Mouse (Mus musculus): ENCODE measurements around the gene Atp6v0a1.

The Atp6v0a1 gene

DNA sequence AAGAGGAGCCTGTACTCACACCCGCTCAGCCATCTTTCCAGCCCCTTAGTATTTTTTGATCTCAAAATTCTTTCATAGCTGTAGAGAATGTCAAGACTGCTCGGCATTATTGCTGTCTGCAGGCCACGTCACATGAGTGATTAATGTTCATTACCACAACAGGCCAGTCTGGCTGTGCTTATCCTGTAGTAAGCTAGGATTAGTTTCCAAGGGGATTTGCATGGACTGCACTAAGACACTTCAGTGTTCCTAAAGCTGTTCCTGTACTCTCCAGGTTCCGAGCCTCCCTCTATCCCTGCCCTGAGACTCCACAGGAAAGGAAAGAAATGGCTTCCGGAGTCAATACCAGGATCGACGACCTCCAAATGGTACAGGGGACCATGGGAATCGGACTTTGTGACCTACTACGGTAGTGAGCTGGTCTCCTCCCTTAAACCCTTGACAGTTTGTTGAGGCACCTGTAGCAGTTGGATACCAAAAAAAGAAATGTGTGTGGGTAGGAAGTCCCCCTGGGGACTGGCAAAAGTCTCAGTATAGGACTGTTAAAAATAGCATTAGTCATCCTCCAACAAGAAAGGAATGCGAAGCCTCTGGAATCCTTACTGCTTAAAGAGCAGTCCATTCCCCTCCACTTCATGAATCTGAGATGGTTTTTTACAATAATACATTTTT lies 21.0 kb downstream of the Atp6v0a1 start:
- DNase-seq, result no peak

DNA sequence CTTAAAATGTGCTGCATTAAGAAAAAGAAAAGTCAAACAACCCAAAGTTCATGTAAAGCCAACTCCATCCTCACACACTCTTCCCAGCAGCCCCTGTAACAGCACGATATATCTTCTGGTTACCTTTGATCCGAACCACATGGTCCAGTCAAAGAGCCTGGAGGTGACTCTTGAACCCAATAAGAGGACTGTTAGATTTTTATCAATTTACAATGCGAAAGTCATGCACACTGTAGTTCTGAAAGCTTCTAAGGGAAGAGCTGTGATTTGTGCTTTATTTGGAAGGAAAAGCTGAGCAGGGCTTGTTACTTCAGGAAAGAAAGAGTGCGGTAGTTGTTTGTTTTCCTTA lies 21.5 kb downstream of the Atp6v0a1 start:
- no peak for DNase-seq

DNA sequence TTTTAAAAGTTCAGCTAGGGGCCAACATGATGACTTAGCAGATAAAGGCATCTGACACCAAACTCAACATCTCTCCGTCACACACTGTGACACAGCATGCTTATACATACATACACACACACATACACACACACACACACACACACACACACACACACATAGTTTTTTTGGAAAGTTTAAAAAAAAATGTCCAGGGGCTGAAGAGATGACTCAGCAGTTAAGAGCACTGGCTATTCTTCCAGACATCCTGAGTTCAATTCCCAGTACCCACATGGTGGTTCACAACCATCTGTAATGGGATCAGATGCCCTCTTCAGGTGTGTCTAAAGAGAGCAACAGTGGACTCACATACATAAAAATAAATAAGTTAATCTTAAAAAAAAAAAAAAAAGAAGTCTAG lies 22.2 kb downstream of the Atp6v0a1 start:
- DNase-seq, result no peak

DNA sequence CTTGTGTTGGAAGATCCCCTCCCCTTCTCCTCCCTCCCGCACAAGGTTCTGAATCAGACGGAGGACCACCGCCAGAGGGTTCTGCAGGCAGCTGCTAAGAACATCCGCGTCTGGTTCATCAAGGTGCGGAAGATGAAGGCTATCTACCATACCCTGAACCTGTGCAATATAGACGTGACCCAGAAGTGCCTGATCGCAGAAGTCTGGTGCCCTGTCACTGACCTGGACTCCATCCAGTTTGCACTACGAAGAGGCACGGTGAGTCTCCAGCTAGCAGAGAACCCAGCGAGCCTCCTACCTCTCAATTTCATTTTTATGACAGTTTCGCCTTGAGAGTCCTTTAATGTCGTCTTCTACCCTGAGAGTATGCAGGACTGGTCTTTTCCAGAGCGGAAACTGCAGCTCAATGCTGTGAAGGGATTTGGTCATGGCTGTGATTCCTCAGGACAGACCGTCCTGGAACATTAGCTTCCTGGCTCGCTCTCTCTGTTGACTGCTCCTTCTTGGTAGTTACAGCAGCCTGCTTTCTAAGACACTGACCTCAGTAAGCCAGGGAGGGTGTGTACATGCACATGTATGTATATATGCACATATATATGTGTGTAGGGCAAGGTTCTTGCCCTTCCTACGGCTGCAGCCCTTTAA lies 24.7 kb downstream of the Atp6v0a1 start:
- no peak for DNase-seq

DNA sequence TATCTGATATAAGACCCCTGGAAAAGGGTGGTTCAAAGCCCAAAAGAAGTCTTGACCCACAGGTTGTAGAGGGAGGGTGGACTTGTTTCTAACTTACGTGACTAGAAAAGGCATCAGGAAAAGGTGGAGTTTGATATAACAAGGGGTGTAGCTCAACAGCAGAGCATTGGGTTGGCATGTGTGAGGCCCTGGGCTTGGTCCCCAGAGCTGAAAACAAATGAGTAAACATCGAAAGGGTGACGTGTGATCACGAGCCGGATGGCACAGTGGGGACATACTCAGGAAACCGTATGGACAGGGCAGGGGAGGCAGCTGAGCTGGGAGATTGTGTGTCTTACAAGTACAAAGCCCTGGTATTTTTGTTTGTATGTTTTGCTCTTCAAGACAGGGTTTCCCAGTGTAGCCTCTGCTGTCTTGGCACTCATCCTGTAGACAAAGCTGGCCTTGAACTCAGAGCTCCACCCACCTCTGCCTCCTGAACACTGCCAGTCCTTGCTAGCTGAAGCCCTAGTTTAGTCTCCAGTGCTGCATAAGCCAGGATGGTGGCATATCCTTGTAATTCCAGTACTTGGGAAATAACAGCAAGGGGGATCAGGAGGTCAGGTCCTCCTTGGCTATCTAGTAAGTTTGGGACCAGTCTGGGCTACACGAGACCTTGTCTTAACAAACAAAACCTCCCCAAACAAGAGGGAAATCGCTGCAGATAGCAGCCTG lies 25.5 kb downstream of the Atp6v0a1 start:
- no peak for DNase-seq

DNA sequence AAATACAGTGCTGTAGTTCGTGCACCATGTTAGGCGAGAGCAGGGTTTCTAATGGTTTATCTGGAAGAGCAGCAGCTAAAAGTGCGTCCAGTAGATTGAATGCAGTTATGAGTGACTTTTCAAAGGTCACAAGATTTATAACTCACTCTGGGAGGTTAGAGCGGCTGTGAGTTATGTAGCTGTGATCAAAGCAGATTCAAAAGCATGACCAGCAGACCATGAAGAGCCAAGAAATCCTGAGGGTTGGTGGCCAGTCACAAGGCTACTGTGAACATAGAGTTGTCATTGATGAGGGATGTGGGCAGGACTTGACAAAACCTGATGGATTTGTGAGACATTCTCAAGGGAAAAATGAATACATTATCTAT lies 26.1 kb downstream of the Atp6v0a1 start:
- no peak for DNase-seq

DNA sequence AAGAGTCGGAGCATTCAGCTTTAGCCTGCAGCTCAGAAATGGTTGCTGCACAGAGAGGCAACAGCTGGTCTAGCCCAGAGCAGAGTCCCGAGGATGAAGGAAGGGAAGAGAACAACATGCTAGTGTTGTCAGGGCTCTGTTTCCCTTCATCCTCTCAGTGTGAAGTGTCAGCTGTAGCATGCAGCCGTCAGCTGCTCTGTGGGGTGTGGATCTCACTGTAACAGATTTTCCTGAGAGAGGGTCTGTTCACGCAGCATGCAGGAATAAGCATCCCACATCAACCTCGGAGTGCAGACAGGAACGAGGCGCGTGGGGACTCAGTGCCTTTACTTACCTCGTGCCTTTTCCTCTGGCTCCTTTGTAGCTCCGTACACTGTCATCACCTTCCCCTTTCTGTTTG lies 28.5 kb downstream of the Atp6v0a1 start:
- no peak for DNase-seq

DNA sequence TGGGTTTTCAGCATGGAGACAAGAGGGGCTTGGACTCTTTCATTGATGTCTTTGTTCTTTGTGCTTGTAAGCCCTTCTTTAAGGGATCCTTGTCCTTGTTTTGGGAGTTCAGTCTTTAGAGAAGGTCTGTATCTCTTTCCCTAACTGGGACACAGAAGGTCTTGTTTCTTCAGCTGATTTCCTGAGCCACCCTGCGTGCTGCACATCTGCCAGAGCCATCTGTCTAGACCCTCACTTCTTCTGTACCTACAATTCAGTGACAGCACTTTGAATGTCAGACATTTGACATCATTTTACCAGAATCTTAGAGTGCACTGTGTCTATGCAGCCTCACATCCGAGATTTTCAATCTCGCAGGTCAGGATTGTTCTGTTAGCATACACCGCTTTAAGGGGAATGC lies 36.6 kb downstream of the Atp6v0a1 start:
- DNase-seq, result no peak

DNA sequence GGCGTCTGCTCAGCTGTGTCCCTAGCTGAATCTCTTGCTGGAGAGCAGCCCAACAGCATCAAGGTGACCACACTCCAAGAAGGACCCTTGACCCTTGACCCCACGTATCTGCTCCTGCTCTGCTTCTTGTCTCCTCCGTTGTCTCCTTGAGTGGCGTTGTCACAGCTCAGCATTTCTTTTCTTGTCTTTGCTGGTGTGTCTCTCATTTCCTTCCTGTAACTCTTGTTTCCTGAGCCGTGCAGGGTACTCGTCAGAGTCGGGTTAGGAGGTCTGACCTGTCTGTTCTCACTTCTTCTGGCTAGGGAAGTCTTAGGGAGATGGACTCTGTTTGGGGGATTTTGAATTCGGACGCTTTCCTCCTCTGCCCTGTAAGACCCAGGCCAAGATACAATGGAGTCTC lies 37.2 kb downstream of the Atp6v0a1 start:
- no peak for DNase-seq

DNA sequence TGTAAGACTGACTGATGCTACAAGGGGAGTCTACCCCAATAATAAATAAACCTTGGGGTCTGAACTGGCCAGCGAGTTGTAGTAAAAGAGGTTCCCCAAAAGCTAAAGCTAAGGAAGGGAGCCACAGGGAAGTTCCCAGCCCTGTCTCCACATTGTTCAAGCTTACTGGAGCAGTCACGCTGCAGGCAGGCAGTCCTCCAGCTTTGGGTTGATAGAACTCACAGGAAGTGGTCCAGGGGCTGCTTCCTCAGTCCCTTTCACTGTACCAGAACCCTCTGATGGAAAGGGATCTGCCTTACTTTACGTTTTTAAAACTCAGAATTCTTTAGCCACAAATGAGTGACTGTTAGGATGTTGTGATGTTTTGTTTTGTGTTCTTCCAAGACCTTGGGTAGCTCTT lies 38.2 kb downstream of the Atp6v0a1 start:
- DNase-seq, result no peak

DNA sequence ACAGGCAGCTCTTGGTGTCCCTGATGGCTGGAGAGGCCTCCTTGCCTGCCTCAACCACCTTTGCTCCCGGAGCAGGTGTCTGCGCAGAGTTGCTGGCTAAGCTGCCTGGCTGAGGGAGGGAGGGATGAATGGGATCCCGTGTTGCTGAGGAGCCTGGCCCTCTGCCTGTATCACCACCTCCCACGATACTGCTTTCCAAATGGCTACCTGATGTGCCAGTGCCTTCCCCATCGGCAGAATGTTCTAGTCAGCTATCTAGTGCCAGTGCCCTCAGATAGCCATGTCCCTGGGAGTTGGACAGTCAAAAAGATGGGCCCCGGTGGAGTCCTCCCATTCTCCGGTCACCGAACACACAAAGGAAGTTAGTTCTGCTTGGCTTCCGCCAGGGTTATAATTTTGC lies 41.1 kb downstream of the Atp6v0a1 start:
- no peak for DNase-seq

DNA sequence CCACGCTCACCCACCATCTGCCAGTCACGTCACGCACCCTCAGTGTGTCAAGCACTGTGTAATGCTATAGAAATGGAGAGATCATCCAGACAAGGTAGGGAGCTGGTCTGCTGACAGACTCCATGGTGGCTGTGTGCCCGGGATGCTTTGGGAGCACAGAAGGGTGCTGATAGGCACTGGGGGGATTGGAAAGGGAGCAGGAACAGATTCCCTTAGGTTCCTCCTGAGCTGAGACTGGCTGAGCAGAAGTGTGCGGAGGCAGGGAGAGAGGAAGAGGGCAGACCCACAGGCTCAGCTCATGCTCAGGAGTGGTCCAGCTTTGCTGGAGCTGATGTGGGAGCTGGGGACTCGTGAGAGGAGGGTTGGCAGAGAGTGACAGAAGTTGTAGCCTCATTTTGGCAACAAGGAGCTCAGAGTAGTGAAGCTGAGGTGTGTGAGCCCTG lies 41.8 kb downstream of the Atp6v0a1 start:
- no peak for DNase-seq

DNA sequence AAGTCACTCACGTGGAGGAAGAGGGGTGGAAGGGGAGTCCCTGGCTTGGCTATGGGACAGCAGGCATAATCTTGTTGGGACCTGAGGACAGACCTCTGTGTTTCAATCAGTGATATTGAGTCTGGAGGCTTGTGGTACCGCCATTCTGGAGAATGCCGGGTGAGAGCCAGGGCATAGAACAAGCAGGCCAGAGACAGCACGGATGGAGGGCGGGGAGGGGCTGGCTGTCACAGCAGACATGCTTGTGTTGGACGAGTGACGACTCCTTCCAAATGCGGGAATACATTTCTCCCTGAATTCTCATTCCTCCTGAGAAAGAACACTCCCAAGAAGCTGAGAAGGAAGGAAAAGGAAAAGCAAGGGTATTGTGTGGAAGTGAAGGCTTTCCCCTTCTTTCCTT lies 42.4 kb downstream of the Atp6v0a1 start:
- DNase-seq, result no peak

DNA sequence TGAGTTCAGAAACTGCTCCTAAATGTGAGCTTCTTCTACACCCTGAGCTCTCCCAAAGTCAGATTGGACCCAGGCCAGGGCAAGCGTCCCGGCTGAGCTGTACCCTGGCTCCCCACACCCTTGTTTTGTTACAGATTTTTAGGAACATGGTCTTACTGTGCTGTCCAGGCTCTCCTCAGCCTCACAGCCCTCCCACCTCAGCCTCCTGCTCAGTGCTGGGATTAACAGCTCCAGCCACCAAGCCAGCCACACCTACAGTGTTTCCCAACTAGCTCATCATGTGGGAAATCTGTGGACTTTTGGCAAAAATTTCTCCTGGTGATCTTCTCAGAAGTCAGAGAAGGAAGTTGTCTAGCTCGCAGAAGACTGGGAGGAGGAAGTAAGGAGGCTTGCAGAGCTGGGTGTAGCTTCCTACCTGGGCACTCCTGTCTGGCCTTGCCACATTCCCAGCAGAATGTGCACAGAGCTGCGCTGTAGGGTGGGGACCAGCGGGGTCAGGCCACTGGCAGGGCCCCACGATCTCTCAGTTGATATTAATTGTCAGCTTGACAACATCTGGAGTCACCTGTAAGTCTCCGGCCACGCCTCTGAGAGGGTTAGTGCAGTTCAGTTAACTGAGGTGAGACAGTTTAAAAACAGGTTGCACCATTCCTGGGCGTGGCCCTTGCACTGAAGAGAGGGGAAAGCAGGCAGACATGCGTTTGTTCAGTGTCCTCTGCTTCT lies 43.7 kb downstream of the Atp6v0a1 start:
- DNase-seq, result no peak

DNA sequence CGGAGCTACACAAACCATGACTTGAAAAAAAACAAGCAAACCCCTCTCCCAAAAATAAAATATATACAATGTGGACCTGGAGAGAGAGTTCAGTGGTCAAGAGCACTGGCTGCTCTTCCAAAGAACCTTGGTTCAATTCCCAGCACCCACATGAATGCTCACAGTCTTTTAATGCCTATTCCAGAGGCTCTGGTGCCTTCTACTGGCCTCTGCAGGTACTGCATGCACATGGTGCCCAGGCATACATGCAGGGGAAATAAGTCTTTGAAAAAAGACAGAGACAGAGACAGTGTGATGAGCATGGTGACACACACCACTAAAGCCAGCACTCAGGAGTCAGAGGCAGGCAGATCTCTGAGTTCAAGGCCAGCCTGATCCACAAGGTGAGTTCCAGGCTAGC lies 44.7 kb downstream of the Atp6v0a1 start:
- DNase-seq, result no peak

DNA sequence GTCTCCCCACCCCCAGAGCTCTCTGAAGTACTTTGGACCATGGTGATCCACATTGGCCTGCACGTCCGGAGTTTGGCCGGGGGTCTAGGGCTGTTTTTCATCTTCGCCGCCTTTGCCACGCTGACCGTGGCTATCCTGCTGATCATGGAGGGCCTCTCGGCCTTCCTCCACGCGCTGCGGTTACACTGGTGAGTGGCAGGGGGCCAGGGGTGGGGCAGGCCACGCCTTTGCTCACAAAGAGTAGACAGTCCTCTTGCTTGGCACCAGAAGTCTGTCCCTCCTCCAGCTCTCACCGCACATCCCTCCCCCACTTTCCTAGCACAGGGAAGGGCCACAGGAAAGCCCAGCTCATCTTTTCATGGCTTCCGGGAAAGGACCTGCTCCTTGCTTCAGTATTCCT lies 46.2 kb downstream of the Atp6v0a1 start:
- DNase-seq, result no peak

DNA sequence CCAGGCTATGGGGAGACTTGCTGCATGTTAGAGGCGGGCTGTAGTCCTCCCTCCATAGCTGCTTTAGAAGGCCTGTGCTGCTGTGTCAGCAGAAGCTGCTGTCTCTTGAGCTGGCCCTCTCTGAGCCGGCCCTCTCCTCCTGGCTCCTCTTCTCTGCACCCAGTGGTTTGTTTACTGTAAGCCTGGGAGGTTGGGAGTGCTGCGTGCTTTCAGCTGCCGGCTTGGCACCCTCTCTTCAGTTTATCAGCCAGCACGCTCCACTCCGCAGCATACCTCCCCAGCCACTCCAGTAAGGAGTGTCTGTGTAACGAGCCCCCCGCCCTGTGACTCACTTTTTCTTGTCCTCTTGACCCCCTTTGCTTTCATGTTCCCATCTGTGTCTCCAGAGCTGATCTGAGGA lies 47.6 kb downstream of the Atp6v0a1 start:
- DNase-seq, result no peak

DNA sequence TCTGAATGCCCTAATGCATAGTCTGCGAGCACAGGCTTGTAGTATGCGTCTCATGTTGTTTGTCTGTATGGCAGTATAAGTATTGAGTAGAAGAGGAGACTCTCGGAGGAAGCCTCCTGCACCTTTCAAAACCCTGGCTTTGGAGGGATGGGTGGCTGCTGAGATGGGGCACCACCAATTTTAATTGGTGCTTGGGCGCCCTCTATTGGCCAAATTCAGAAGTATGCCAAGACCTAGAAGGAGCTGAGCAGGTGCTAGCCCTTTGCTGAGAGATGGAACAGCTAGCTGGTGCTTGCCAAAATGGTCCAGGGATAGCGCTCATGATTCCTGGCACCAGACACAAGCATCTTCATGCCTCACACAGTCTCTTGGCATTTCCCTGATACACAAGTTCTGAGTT lies 48.6 kb downstream of the Atp6v0a1 start:
- peak; percentile 87 for DNase-seq

DNA sequence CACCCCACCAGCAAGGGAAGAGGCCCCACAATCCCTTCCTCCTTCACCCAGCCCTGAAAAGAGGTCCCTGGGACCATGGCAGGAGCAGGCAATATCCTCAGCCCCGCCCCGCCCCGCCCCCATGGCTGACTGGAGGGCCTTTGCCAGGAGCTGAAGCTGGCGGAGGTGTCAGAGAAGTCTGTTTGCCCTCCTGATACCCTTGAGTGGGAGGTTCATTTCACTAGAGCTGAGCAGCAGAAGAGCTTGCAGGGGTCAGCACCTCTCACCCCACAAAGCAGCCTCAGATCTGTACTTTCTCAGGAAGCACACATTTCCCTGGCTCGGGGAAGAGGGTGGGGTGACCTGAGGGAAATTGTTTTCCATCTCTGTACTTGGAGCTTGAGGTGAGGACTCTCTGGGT lies 49.5 kb downstream of the Atp6v0a1 start:
- DNase-seq, result no peak

DNA sequence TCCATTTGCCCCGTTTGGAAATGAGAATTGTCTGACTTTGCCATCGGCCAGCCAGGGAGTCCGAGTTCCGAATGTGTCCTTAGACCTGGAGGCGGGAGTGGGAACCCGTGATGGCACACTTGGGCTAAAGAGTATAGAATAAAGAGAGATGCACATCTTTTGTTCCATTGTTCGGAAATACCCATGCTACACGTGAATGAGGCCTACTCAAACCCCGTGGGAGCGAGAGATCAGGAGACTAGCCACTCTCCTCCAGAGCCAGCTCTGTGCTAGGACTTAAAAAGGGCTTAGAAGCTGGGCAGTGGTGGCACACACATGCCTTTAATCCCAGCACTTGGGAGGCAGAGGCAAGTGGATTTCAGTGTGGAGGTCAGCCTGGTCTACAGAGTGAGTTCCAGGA lies 50.2 kb downstream of the Atp6v0a1 start:
- DNase-seq, result no peak

DNA sequence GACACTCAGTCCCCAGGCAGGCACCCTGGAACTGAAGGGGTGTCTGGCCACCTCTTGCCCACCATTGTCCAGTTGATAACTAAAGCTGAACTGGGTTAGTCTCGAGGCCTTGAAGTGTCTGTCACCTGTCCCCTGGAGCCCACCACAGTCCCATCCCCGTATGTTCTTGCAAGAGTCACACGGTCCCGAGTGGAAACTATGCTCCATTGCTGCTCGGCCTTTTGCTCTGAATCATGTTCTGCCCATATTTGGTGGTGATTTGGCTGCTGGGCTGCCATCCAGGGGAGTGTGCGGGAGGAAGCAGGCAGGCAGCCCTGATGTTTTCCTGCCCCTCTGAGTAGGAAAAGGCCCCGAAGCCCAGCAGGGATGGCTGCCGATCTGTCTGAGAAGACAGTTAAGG lies 50.9 kb downstream of the Atp6v0a1 start:
- DNase-seq, result no peak

DNA sequence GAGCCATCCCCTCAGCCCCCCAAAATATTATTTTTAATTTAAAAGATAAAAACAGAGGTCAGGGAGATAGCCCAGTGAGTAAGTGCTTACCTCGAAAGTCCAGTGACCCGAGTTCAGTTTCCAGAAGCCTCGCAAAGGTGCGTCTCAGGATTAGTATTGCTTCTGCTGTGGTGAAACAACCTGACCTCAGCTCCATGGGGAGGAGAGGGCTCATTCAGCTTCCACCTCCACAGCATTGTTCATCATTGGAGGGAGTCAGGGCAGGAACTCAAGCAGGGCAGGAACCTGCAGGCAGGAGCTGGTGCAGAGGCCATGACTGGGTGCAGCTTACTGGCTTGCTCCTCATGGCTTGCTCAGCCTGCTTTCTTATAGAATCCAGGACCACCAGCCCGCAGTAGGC lies 51.8 kb downstream of the Atp6v0a1 start:
- no peak for DNase-seq

DNA sequence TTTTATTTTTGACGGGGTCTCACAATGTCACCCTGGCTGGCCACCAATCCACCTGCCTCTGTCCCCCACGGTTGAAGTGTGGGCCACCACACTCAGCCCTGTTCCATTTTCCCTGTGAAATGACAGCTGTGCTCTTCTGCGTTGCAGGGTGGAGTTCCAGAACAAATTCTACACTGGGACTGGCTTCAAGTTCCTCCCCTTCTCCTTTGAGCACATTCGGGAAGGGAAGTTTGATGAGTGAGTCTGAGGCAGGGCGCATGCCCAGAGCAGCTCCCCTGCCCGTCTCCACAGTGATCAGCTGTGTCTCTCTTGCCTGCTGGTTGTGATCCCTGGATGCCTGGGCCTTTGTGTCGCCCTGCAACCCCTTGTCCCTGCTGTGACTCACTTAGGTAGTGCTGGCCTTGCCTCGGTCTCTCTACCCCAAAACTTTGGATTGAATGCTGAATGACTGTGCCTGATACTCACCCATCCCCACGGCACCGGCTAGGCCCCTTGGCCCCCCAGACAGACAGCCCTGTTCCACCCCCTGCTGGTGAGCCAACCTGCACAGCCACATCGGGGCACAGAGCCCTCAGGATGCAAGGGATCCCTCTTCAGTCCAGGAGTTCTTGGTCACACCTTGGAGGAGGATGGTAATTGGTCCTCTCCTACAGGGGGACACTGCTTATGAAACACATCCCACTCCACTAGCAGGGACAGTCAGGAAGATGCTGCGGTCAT lies 53.1 kb downstream of the Atp6v0a1 start:
- no peak for DNase-seq
